Mouse (Mus musculus) heart, embryonic 14.5 days (tissue): Measurements from ENCODE around the gene Slc7a7. TPM values are rescaled to one million over a fixed set of nuclear protein-coding genes. Genes with fewer than 3 reads are reported as not detected.

Experiments used
- ATAC-seq: fragments of 200-750 bp; cut with Nextera tagmentation; 2 replicates; pipeline ENCODE4 v1.8.0; 2017; ENCODE audit warnings: low read depth, moderate TSS enrichment; ENCODE audit not compliant: insufficient number of reproducible peaks, insufficient read depth, low FRiP score
- H3K27ac ChIP-seq, 2 experiments: fragments of 200-500 bp in 1 of 2; fragments of 300-500 bp in 1 of 2; sonication (generic) in 1 of 2; replicated peaks in 1 of 2; 2 replicates each; pipeline ENCODE4 v1.5.1; 2012 to 2014; ENCODE audit warnings: low read depth in 2 of 2, low read length in 2 of 2, control low read depth in 1 of 2, mild to moderate bottlenecking in 1 of 2, mixed read lengths in 1 of 2; ENCODE audit not compliant: control insufficient read depth in 1 of 2, insufficient read depth in 1 of 2
- H3K27me3 ChIP-seq: fragments of 300-500 bp; sonication (generic); 2 replicates; pipeline ENCODE4 v1.6.1; 2014; ENCODE audit warnings: mild to moderate bottlenecking, low read length, control low read depth; ENCODE audit not compliant: control insufficient read depth, insufficient read depth
- H3K36me3 ChIP-seq: fragments of 300-500 bp; sonication (generic); 2 replicates; pipeline ENCODE4 v1.6.1; 2014; ENCODE audit warnings: mild to moderate bottlenecking, control low read depth, low read length, mixed read lengths; ENCODE audit not compliant: control insufficient read depth, insufficient read depth
- H3K4me1 ChIP-seq, 2 experiments: fragments of 200-500 bp in 1 of 2; fragments of 300-500 bp in 1 of 2; sonication (generic) in 1 of 2; 2 replicates each; pipeline ENCODE4 v1.6.1; 2012 to 2014; ENCODE audit warnings: low read length in 2 of 2, control low read depth in 1 of 2, mixed read lengths in 1 of 2; ENCODE audit not compliant: control insufficient read depth in 2 of 2, insufficient read depth in 2 of 2
- H3K4me2 ChIP-seq: fragments of 300-500 bp; sonication (generic); 2 replicates; pipeline ENCODE4 v1.6.1; 2014; ENCODE audit warnings: mild to moderate bottlenecking, low read length
- H3K4me3 ChIP-seq, 2 experiments: fragments of 200-500 bp in 1 of 2; fragments of 300-500 bp in 1 of 2; sonication (generic) in 1 of 2; 2 replicates each; pipeline ENCODE4 v1.5.1; 2012 to 2014; ENCODE audit warnings: low read length in 2 of 2, mild to moderate bottlenecking in 2 of 2, control low read depth in 1 of 2, low read depth in 1 of 2, moderate library complexity in 1 of 2; ENCODE audit not compliant: control insufficient read depth in 1 of 2, insufficient read depth in 1 of 2
- H3K9ac ChIP-seq: fragments of 300-500 bp; sonication (generic); 2 replicates; pipeline ENCODE4 v1.6.1; 2014; ENCODE audit warnings: mild to moderate bottlenecking, low read length
- H3K9me3 ChIP-seq: fragments of 300-500 bp; sonication (generic); 2 replicates; pipeline ENCODE4 v1.6.1; 2016; ENCODE audit warnings: low read length, control low read depth; ENCODE audit not compliant: control insufficient read depth
- WGBS: fragments of 180-500 bp; shearing (Covaris S2); extraction: QIAGEN DNeasy Blood & Tissue Kit; methylation state at CpG from one replicate; pipeline ENCODE4 v1.1.7; 2014; 5-methylcytosine and 5-hydroxymethylcytosine counted together
- polyA plus RNA-seq: library from polyadenylated mRNA; unstranded; fragments of >200 nt; fragmentation: Nextera tagmentation; extraction: Ambion mirVana; gene quantifications from 2 replicates; pipeline ENCODE4 v1.2.1, GENCODE M21; 2014

Gene Slc7a7
- polyA plus RNA-seq, 1 experiment from 2014 or later, result 10.0 TPM

GRCm38 (mm10) chr14:54454669-54455528, 37.3 kb upstream of the Slc7a7 start:
- no peaks in the 10 kb centered on the region; a peak in 1 of 4 replicates for H3K4me1 ChIP-seq
- H3K27me3 ChIP-seq, result no peaks in the 10 kb centered on the region
- H3K27ac ChIP-seq, result no peak overlapping the region
- no peak for ATAC-seq
- no peak overlapping the region for H3K4me2 ChIP-seq
- H3K9ac ChIP-seq, result no peak overlapping the region
- WGBS, result 68% methylated on average over 11 of the region's 11 CpGs
- no peaks in the 10 kb centered on the region for H3K36me3 ChIP-seq
- H3K9me3 ChIP-seq, result no peaks in the 10 kb centered on the region
- no peak overlapping the region for H3K4me3 ChIP-seq

- H3K4me2 ChIP-seq, result no peak overlapping the region
- no peaks in the 10 kb centered on the region for H3K9me3 ChIP-seq
- no peak for ATAC-seq
- H3K27ac ChIP-seq, result no peak overlapping the region
- H3K4me1 ChIP-seq, result peaks cover 0 to 6% of the 10 kb centered on the region in 2 experiments; a peak in 1 of 4 replicates
- H3K27me3 ChIP-seq, result no peaks in the 10 kb centered on the region
- no peaks in the 10 kb centered on the region for H3K36me3 ChIP-seq
- WGBS, result 83% methylated on average over 9 of the region's 9 CpGs
- no peak overlapping the region for H3K9ac ChIP-seq
- H3K4me3 ChIP-seq, result no peak overlapping the region
Observed at GRCm38 (mm10) chr14:54453566-54453965, 36.0 kb upstream of the Slc7a7 start.

- H3K36me3 ChIP-seq, result peaks cover 15% of the 10 kb centered on the region
- WGBS, result 17% methylated on average over 3 of the region's 3 CpGs
- H3K27me3 ChIP-seq, result no peaks in the 10 kb centered on the region
- H3K9me3 ChIP-seq, result no peaks in the 10 kb centered on the region
- peak overlapping the region; percentile 32 to 47; a peak in 2 of 4 replicates for H3K27ac ChIP-seq
- no peak overlapping the region for H3K4me2 ChIP-seq
- H3K9ac ChIP-seq, result 0 out of 2 replicates have a peak overlapping the region, but pooled peaks have one; percentile 45
- peaks cover 10 to 18% of the 10 kb centered on the region in 2 experiments; a peak in 3 of 4 replicates for H3K4me1 ChIP-seq
- H3K4me3 ChIP-seq, result no peak overlapping the region
- ATAC-seq, result 0 out of 2 replicates have a peak, but pooled peaks have one; percentile 24
Observed at GRCm38 (mm10) chr14:54445476-54445875, 27.9 kb upstream of the Slc7a7 start.

- H3K27ac ChIP-seq, result peak overlapping the region; percentile 58 to 67
- peaks cover 10 to 14% of the 10 kb centered on the region in 2 experiments; a peak in 3 of 4 replicates for H3K4me1 ChIP-seq
- no peaks in the 10 kb centered on the region for H3K9me3 ChIP-seq
- no peaks in the 10 kb centered on the region for H3K27me3 ChIP-seq
- no peak overlapping the region for H3K4me2 ChIP-seq
- H3K4me3 ChIP-seq, result no peak overlapping the region
- ATAC-seq, result no peak
- H3K36me3 ChIP-seq, result peaks cover 30% of the 10 kb centered on the region
- no peak overlapping the region for H3K9ac ChIP-seq
- 49% methylated on average over 15 of the region's 15 CpGs for WGBS
Observed at GRCm38 (mm10) chr14:54443712-54444618, 26.4 kb upstream of the Slc7a7 start.

GRCm38 (mm10) chr14:54443196-54443595, 25.6 kb upstream of the Slc7a7 start:
- Histone ChIP-seq H3K4me1 (peaks cover 10 to 12% of the 10 kb centered on the region in 2 experiments; a peak in 3 of 4 replicates), H3K4me3 (no peak overlapping the region), H3K27me3 (no peaks in the 10 kb centered on the region), H3K9ac (no peak overlapping the region), H3K27ac (peak overlapping the region; percentile 12 to 58; a peak in 3 of 4 replicates), H3K36me3 (peaks cover 38% of the 10 kb centered on the region), H3K9me3 (no peaks in the 10 kb centered on the region), H3K4me2 (no peak overlapping the region)
- peak; percentile 77 for ATAC-seq
- WGBS, result 42% methylated on average over 3 of the region's 3 CpGs

GRCm38 (mm10) chr14:54442548-54442947, 25.0 kb upstream of the Slc7a7 start:
- no peaks in the 10 kb centered on the region for H3K27me3 ChIP-seq
- H3K4me1 ChIP-seq, result peaks cover 10 to 12% of the 10 kb centered on the region in 2 experiments; a peak in 3 of 4 replicates
- H3K9me3 ChIP-seq, result no peaks in the 10 kb centered on the region
- no peak overlapping the region for H3K9ac ChIP-seq
- H3K4me2 ChIP-seq, result no peak overlapping the region
- peaks cover 44% of the 10 kb centered on the region for H3K36me3 ChIP-seq
- ATAC-seq, result no peak
- 88% methylated on average over 3 of the region's 3 CpGs for WGBS
- no peak overlapping the region for H3K4me3 ChIP-seq
- no peak overlapping the region; a peak in 1 of 4 replicates for H3K27ac ChIP-seq

GRCm38 (mm10) chr14:54441365-54441764, 23.8 kb upstream of the Slc7a7 start:
- peaks cover 56% of the 10 kb centered on the region for H3K36me3 ChIP-seq
- no peak overlapping the region for H3K27ac ChIP-seq

More at GRCm38 (mm10) chr14:54441365-54441764, 23.8 kb upstream of the Slc7a7 start:
- Histone ChIP-seq H3K4me2 (no peak overlapping the region), H3K4me1 (peaks cover 10 to 12% of the 10 kb centered on the region in 2 experiments; a peak in 3 of 4 replicates), H3K27me3 (no peaks in the 10 kb centered on the region), H3K9ac (no peak overlapping the region), H3K4me3 (no peak overlapping the region), H3K9me3 (no peaks in the 10 kb centered on the region)
- WGBS, result 77% methylated on average over 4 of the region's 4 CpGs
- no peak for ATAC-seq
